Mouse (Mus musculus): ENCODE results near the gene Ulk1. TPM values are rescaled to one million over a fixed set of nuclear protein-coding genes. Genes with fewer than 3 reads are reported as not detected.

The Ulk1 gene
- polyA plus RNA-seq (2012; rRNA removed), result 16.7 and 18.3 TPM in 2 replicates
- polyA plus RNA-seq (2014; fragmentation: Nextera tagmentation; extraction: Ambion mirVana), result 13.3 and 14.7 TPM in 2 replicates

DNA sequence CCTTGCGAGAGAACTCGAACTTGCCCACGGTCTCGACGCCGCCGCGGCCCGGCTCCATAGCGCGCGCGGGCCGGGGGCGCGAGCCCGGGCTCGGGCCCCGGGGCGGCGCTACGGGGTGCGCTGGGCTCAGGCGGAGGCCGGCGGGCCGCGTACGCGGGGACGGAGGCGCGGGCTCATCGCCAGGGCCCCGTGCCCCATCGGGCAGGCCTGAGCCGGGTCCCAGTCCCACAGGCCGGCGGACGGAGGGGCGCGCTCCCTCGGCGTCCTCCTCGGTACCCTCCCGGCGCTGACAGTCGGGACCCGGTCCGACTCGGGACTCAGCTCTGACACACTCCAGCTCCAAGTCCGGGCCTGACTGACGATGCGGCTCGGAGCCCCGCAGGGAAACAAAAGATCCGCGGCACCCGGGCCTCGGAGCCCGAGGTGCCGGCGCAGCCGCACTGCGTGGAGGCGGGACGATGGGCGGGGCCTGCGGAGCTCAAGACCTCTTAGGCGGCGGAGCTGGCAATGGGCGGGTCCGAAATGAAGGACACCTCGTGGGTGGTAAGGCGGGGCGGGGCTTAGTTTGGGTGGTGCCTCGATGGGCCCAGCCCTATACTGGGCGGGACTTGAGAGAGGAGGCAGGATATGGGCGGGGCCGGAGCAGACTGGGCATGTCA is at the start of gene Ulk1:
Gene Ulk1 (minus strand): TSS at position 431 of the 659 bp plus-strand sequence.
- peaks cover 13 to 33% of the 10 kb centered on the region in 2 experiments for H3K4me1 ChIP-seq (replicated peaks; ENCODE audit: control insufficient read depth in 2 of 2, insufficient read depth in 2 of 2, low read length in 1 of 2)
- peak; percentile 86 for ATAC-seq (ENCODE audit: insufficient read depth)
- WGBS (ENCODE audit: insufficient replicate concordance), result under 1% methylated on average over 73 of the region's 80 CpGs

DNA sequence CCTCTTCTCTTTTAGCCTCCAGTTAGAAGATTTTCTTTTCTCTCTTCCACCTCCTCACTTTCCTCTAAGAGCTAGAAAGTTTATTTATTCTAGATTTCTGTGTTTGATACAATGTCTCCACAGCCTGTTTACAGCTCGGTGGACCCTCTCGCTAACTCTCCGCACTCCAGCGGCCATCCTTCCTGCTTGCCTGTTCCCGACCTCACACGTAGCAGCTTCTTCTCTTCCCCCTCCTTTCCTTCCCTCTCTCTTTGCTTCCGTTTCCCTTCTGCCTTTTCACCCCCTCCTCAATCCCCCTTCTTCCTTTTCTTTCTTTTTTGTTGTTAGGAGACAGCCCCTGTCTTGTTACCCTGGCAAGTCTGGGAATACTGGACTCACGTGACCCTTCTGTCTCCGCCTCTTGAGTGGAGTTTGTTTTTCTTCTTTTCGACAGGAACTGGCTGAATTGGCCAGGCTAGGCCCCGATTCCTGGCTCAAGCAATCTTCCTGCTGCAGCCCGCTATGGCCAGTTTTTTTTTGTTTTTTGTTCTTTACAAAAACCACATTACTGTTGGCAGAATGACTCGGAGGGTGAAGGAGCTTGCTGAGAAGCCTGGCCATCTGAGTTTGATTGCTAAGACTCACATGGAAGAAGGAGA is 49.2 kb upstream of the Ulk1 start:
- peaks cover 60% of the 10 kb centered on the region for H3K36me3 ChIP-seq (replicated peaks; ENCODE audit: control insufficient read depth, insufficient read depth, low read depth)
- H3K27me3 ChIP-seq (ENCODE audit: control insufficient read depth, insufficient read depth, low read length), result no peaks in the 10 kb centered on the region
- 66% methylated on average over 13 of the region's 13 CpGs for WGBS (ENCODE audit: insufficient replicate concordance)
- no peak overlapping the region for H3K4me2 ChIP-seq (ENCODE audit: low read depth)
- ATAC-seq (ENCODE audit: insufficient read depth) (no peak), DNase-seq (ENCODE audit: low read depth in 3 of 3, low spot score in 3 of 3) (no peak)
- H3K9ac ChIP-seq (replicated peaks), result no peak overlapping the region
- no peak overlapping the region for H3K27ac ChIP-seq
- TF ChIP-seq CTCF (IDR thresholded peaks at IDR 0.05; ENCODE audit: low read depth) (no peak), EP300 (IDR thresholded peaks at IDR 0.05; ENCODE audit: low read depth) (no peak)
- peaks cover 0 to 2% of the 10 kb centered on the region in 2 experiments; a peak in 1 of 4 replicates for H3K4me1 ChIP-seq (replicated peaks; ENCODE audit: control insufficient read depth in 2 of 2, insufficient read depth in 2 of 2, low read length in 1 of 2)
- no peak overlapping the region for H3K4me3 ChIP-seq (ENCODE audit: insufficient read depth in 1 of 2, low read depth in 2 of 2, low read length in 2 of 2)
- no peaks in the 10 kb centered on the region for H3K9me3 ChIP-seq (ENCODE audit: control insufficient read depth, low read length)

More for the DNA sequence above, at the start of gene Ulk1:
- Histone ChIP-seq H3K27me3 (ENCODE audit: control insufficient read depth, insufficient read depth, low read length) (no peaks in the 10 kb centered on the region), H3K27ac (peak within 1 kb of the TSS; percentile 76), H3K4me2 (ENCODE audit: low read depth) (peak within 1 kb of the TSS; percentile 85), H3K4me3 (ENCODE audit: insufficient read depth in 1 of 2, low read depth in 2 of 2, low read length in 2 of 2) (peak within 1 kb of the TSS; percentile 67 to 85), H3K36me3 (replicated peaks; ENCODE audit: control insufficient read depth, insufficient read depth, low read depth) (peaks cover 10% of the 10 kb centered on the region; the same call in 1 of the 2 replicates), H3K9ac (replicated peaks) (peak within 1 kb of the TSS; percentile 91), H3K9me3 (ENCODE audit: control insufficient read depth, low read length) (no peaks in the 10 kb centered on the region)
- peak; percentile 99 to 100 (median 99) for DNase-seq (ENCODE audit: low read depth in 3 of 3, low spot score in 3 of 3)
- no peak for TF ChIP-seq CTCF (IDR thresholded peaks at IDR 0.05; ENCODE audit: low read depth)
- no peak for TF ChIP-seq EP300 (IDR thresholded peaks at IDR 0.05; ENCODE audit: low read depth)

DNA sequence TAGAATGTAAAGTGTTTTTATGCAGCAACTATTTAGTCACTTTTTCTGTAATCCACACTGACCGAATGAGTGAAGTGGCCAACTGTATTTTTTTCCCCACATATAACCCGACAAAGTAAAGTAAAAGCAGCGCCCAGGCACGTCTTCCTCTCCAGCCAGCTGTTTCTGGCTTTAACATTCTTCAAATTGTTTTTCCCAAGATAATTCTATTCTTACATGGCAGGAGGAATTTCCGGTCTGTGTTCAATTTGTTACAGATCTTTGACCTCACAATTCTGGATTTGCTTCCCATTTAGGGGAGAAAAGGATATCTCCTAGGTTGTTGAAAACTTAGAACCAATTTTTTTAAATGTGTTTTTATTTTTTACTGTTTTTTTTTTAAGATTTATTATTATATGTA is 47.2 kb upstream of the Ulk1 start:
- Histone ChIP-seq H3K36me3 (replicated peaks; ENCODE audit: control insufficient read depth, insufficient read depth, low read depth) (peaks cover 61% of the 10 kb centered on the region), H3K9me3 (ENCODE audit: control insufficient read depth, low read length) (no peaks in the 10 kb centered on the region), H3K4me3 (ENCODE audit: insufficient read depth in 1 of 2, low read depth in 2 of 2, low read length in 2 of 2) (no peak overlapping the region), H3K4me1 (replicated peaks; ENCODE audit: control insufficient read depth in 2 of 2, insufficient read depth in 2 of 2, low read length in 1 of 2) (peaks cover 0 to 2% of the 10 kb centered on the region in 2 experiments; a peak in 1 of 4 replicates), H3K9ac (replicated peaks) (no peak overlapping the region), H3K27me3 (ENCODE audit: control insufficient read depth, insufficient read depth, low read length) (no peaks in the 10 kb centered on the region), H3K4me2 (ENCODE audit: low read depth) (no peak overlapping the region), H3K27ac (no peak overlapping the region)
- DNase-seq (ENCODE audit: low read depth in 3 of 3, low spot score in 3 of 3) (no peak), ATAC-seq (ENCODE audit: insufficient read depth) (no peak)
- 87% methylated on average over 5 of the region's 5 CpGs for WGBS (ENCODE audit: insufficient replicate concordance)
- TF ChIP-seq EP300 (IDR thresholded peaks at IDR 0.05; ENCODE audit: low read depth) (no peak), CTCF (IDR thresholded peaks at IDR 0.05; ENCODE audit: low read depth) (no peak)

DNA sequence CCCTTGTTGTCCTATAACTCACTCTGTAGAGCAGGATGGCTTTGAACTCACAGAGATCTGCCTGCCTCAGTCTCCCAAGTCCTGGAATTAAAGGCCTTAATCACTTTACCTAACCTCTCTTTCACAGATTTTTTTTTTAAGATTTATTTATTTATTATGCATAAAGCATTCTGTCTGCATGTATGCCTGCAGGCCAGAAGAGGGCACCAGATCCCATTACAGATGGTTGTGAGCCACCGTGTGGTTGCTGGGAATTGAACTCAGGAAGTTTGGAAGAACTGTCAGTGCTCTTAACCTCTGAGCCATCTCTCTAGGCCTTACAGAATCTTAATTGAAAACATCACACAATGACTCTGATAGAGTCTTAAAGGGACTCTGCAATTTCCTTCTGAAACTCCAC is 43.1 kb upstream of the Ulk1 start:
- peaks cover 74% of the 10 kb centered on the region for H3K36me3 ChIP-seq (replicated peaks; ENCODE audit: control insufficient read depth, insufficient read depth, low read depth)
- no peak overlapping the region for H3K4me3 ChIP-seq (ENCODE audit: insufficient read depth in 1 of 2, low read depth in 2 of 2, low read length in 2 of 2)
- no peak overlapping the region for H3K4me2 ChIP-seq (ENCODE audit: low read depth)
- no peaks in the 10 kb centered on the region for H3K27me3 ChIP-seq (ENCODE audit: control insufficient read depth, insufficient read depth, low read length)
- no peak for ATAC-seq (ENCODE audit: insufficient read depth)
- WGBS (ENCODE audit: insufficient replicate concordance), result 56% methylated on average over 1 of the region's 1 CpGs
- H3K9me3 ChIP-seq (ENCODE audit: control insufficient read depth, low read length), result no peaks in the 10 kb centered on the region
- no peak overlapping the region for H3K27ac ChIP-seq
- DNase-seq (ENCODE audit: low read depth in 3 of 3, low spot score in 3 of 3), result no peak
- TF ChIP-seq EP300 (IDR thresholded peaks at IDR 0.05; ENCODE audit: low read depth) (no peak), CTCF (IDR thresholded peaks at IDR 0.05; ENCODE audit: low read depth) (peak; percentile 59)
- no peak overlapping the region for H3K9ac ChIP-seq (replicated peaks)
- H3K4me1 ChIP-seq (replicated peaks; ENCODE audit: control insufficient read depth in 2 of 2, insufficient read depth in 2 of 2, low read length in 1 of 2), result no peaks in the 10 kb centered on the region
